Mouse (Mus musculus): ENCODE data around the gene Cep104.

DNA sequence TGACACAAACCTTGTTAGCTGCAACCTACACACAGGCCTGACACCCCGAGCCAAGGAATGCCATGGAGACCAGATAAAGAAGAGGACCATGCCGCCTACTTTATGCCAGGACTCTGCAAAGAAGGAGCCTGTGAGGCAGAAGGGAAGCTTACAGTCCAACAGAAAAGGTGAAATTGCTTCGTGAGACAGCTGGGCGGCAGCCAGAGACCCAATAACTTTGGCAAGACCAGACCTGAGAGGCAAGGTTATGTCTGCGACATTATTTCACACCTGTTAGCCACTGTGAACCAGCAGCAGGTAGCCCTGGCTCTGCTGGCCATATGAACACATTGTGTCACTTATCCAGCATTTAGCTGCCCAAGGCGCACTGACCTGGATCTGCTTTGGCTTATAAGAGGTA lies 29.3 kb upstream of the Cep104 start:
- no peak for TF ChIP-seq CTCF (IDR thresholded peaks at IDR 0.05; ENCODE audit: borderline replicate concordance, insufficient read depth, low read length)
- no peak for TF ChIP-seq POLR2A (IDR thresholded peaks at IDR 0.05; ENCODE audit: low read depth, low read length)
